Mouse (Mus musculus) macrophage (primary cell): ENCODE measurements around the gene Pde4d. TPM values are rescaled to one million over a fixed set of nuclear protein-coding genes. Genes with fewer than 3 reads are reported as not detected.

Experiments
- polyA plus RNA-seq: library from polyadenylated mRNA; stranded (reverse); fragments of 250-400 nt; gene quantifications from 3 replicates; pipeline ENCODE4 v1.2.4, GENCODE M21; 2018; ENCODE audit warnings: inconsistent platforms

The Pde4d gene
- polyA plus RNA-seq, 1 experiment from 2014 or later = 0.82 TPM

Other genes with a start within 250 kb of the Pde4d start
- 0.29 to 0.36 TPM (median 0.32 TPM) in 3 replicates for gene Elovl7, start 235.5 kb upstream of the Pde4d start, polyA plus RNA-seq
- gene Depdc1b, start 133.6 kb upstream of the Pde4d start, polyA plus RNA-seq = 0.19 to 1.0 TPM (median 0.50 TPM) in 3 replicates